Mouse (Mus musculus): Measurements from ENCODE around the gene Dnah12. TPM values are rescaled to one million over a fixed set of nuclear protein-coding genes. Genes with fewer than 3 reads are reported as not detected.

Gene Dnah12
- polyA plus RNA-seq, 1 experiment from 2014 or later = not detected

GRCm38 (mm10) chr14:26805500-26805899, 112.4 kb downstream of the Dnah12 start:
- Histone ChIP-seq H3K27me3 (ENCODE audit: control insufficient read depth, insufficient read depth, low read length) (no peaks in the 10 kb centered on the region), H3K4me2 (ENCODE audit: low read depth, low read length) (no peak overlapping the region), H3K4me3 (ENCODE audit: low read depth, low read length) (no peak overlapping the region), H3K9me3 (replicated peaks; ENCODE audit: control insufficient read depth, low read length) (no peaks in the 10 kb centered on the region), H3K9ac (replicated peaks; ENCODE audit: low read length) (no peak overlapping the region), H3K36me3 (replicated peaks; ENCODE audit: control insufficient read depth, insufficient read depth, low read depth, low read length) (no peaks in the 10 kb centered on the region), H3K4me1 (ENCODE audit: control insufficient read depth, insufficient read depth, low read length) (no peaks in the 10 kb centered on the region), H3K27ac (replicated peaks; ENCODE audit: low read depth, low read length) (no peak overlapping the region)
- ATAC-seq (replicated peaks; ENCODE audit: insufficient number of reproducible peaks, low FRiP score, low TSS enrichment, low read depth) = no peak
- DNase-seq (ENCODE audit: low spot score) = no peak
- WGBS = 86% methylated on average over 7 of the region's 7 CpGs

- ATAC-seq (replicated peaks; ENCODE audit: insufficient number of reproducible peaks, low FRiP score, low TSS enrichment, low read depth) = no peak
- DNase-seq (ENCODE audit: low spot score) = no peak
- H3K27ac ChIP-seq (replicated peaks; ENCODE audit: low read depth, low read length) = no peak overlapping the region
- H3K9me3 ChIP-seq (replicated peaks; ENCODE audit: control insufficient read depth, low read length) = no peaks in the 10 kb centered on the region
- H3K9ac ChIP-seq (replicated peaks; ENCODE audit: low read length) = no peak overlapping the region
- no peak overlapping the region for H3K4me2 ChIP-seq (ENCODE audit: low read depth, low read length)
- H3K36me3 ChIP-seq (replicated peaks; ENCODE audit: control insufficient read depth, insufficient read depth, low read depth, low read length) = no peaks in the 10 kb centered on the region
- no peaks in the 10 kb centered on the region for H3K4me1 ChIP-seq (ENCODE audit: control insufficient read depth, insufficient read depth, low read length)
- 88% methylated on average over 11 of the region's 11 CpGs for WGBS
- no peaks in the 10 kb centered on the region for H3K27me3 ChIP-seq (ENCODE audit: control insufficient read depth, insufficient read depth, low read length)
- H3K4me3 ChIP-seq (ENCODE audit: low read depth, low read length) = no peak overlapping the region
Measured at GRCm38 (mm10) chr14:26812734-26813133, 119.7 kb downstream of the Dnah12 start.

- DNase-seq (ENCODE audit: low spot score) (no peak), ATAC-seq (replicated peaks; ENCODE audit: insufficient number of reproducible peaks, low FRiP score, low TSS enrichment, low read depth) (no peak)
- H3K4me2 ChIP-seq (ENCODE audit: low read depth, low read length) = no peak overlapping the region
- no peak overlapping the region for H3K9ac ChIP-seq (replicated peaks; ENCODE audit: low read length)
- WGBS = 91% methylated on average over 2 of the region's 2 CpGs
- no peaks in the 10 kb centered on the region for H3K9me3 ChIP-seq (replicated peaks; ENCODE audit: control insufficient read depth, low read length)
- H3K27me3 ChIP-seq (ENCODE audit: control insufficient read depth, insufficient read depth, low read length) = no peaks in the 10 kb centered on the region
- H3K4me3 ChIP-seq (ENCODE audit: low read depth, low read length) = no peak overlapping the region
- no peak overlapping the region for H3K27ac ChIP-seq (replicated peaks; ENCODE audit: low read depth, low read length)
- no peaks in the 10 kb centered on the region for H3K36me3 ChIP-seq (replicated peaks; ENCODE audit: control insufficient read depth, insufficient read depth, low read depth, low read length)
- no peaks in the 10 kb centered on the region for H3K4me1 ChIP-seq (ENCODE audit: control insufficient read depth, insufficient read depth, low read length)
Measured at GRCm38 (mm10) chr14:26813871-26814270, 120.8 kb downstream of the Dnah12 start.

GRCm38 (mm10) chr14:26814908-26815307, 121.8 kb downstream of the Dnah12 start:
- Histone ChIP-seq H3K4me1 (ENCODE audit: control insufficient read depth, insufficient read depth, low read length) (no peaks in the 10 kb centered on the region), H3K27ac (replicated peaks; ENCODE audit: low read depth, low read length) (no peak overlapping the region), H3K36me3 (replicated peaks; ENCODE audit: control insufficient read depth, insufficient read depth, low read depth, low read length) (no peaks in the 10 kb centered on the region), H3K4me3 (ENCODE audit: low read depth, low read length) (no peak overlapping the region), H3K9ac (replicated peaks; ENCODE audit: low read length) (no peak overlapping the region), H3K4me2 (ENCODE audit: low read depth, low read length) (no peak overlapping the region), H3K27me3 (ENCODE audit: control insufficient read depth, insufficient read depth, low read length) (no peaks in the 10 kb centered on the region), H3K9me3 (replicated peaks; ENCODE audit: control insufficient read depth, low read length) (no peaks in the 10 kb centered on the region)
- ATAC-seq (replicated peaks; ENCODE audit: insufficient number of reproducible peaks, low FRiP score, low TSS enrichment, low read depth) (no peak), DNase-seq (ENCODE audit: low spot score) (peak; percentile 6)
- 54% methylated on average over 3 of the region's 3 CpGs for WGBS

GRCm38 (mm10) chr14:26816785-26817184, 123.7 kb downstream of the Dnah12 start:
- Histone ChIP-seq H3K4me1 (ENCODE audit: control insufficient read depth, insufficient read depth, low read length) (no peaks in the 10 kb centered on the region), H3K9ac (replicated peaks; ENCODE audit: low read length) (no peak overlapping the region), H3K27me3 (ENCODE audit: control insufficient read depth, insufficient read depth, low read length) (no peaks in the 10 kb centered on the region), H3K9me3 (replicated peaks; ENCODE audit: control insufficient read depth, low read length) (no peaks in the 10 kb centered on the region), H3K27ac (replicated peaks; ENCODE audit: low read depth, low read length) (no peak overlapping the region), H3K4me3 (ENCODE audit: low read depth, low read length) (no peak overlapping the region), H3K4me2 (ENCODE audit: low read depth, low read length) (no peak overlapping the region), H3K36me3 (replicated peaks; ENCODE audit: control insufficient read depth, insufficient read depth, low read depth, low read length) (no peaks in the 10 kb centered on the region)
- WGBS = 78% methylated on average over 4 of the region's 4 CpGs
- ATAC-seq (replicated peaks; ENCODE audit: insufficient number of reproducible peaks, low FRiP score, low TSS enrichment, low read depth) (no peak), DNase-seq (ENCODE audit: low spot score) (no peak)

- H3K4me2 ChIP-seq (ENCODE audit: low read depth, low read length) = no peak overlapping the region
- no peaks in the 10 kb centered on the region for H3K9me3 ChIP-seq (replicated peaks; ENCODE audit: control insufficient read depth, low read length)
- no peaks in the 10 kb centered on the region for H3K4me1 ChIP-seq (ENCODE audit: control insufficient read depth, insufficient read depth, low read length)
- H3K27ac ChIP-seq (replicated peaks; ENCODE audit: low read depth, low read length) = no peak overlapping the region
- WGBS = 86% methylated on average over 2 of the region's 2 CpGs
- no peaks in the 10 kb centered on the region for H3K36me3 ChIP-seq (replicated peaks; ENCODE audit: control insufficient read depth, insufficient read depth, low read depth, low read length)
- DNase-seq (ENCODE audit: low spot score) = no peak
- ATAC-seq (replicated peaks; ENCODE audit: insufficient number of reproducible peaks, low FRiP score, low TSS enrichment, low read depth) = no peak
- no peak overlapping the region for H3K4me3 ChIP-seq (ENCODE audit: low read depth, low read length)
- no peaks in the 10 kb centered on the region for H3K27me3 ChIP-seq (ENCODE audit: control insufficient read depth, insufficient read depth, low read length)
- no peak overlapping the region for H3K9ac ChIP-seq (replicated peaks; ENCODE audit: low read length)
Measured at GRCm38 (mm10) chr14:26826020-26826419, 132.9 kb downstream of the Dnah12 start.

GRCm38 (mm10) chr14:26853053-26853452, 160.0 kb downstream of the Dnah12 start:
- H3K27me3 ChIP-seq (ENCODE audit: control insufficient read depth, insufficient read depth, low read length) = no peaks in the 10 kb centered on the region
- ATAC-seq (replicated peaks; ENCODE audit: insufficient number of reproducible peaks, low FRiP score, low TSS enrichment, low read depth) = no peak
- DNase-seq (ENCODE audit: low spot score) = no peak
- no peaks in the 10 kb centered on the region for H3K36me3 ChIP-seq (replicated peaks; ENCODE audit: control insufficient read depth, insufficient read depth, low read depth, low read length)
- no peaks in the 10 kb centered on the region for H3K4me1 ChIP-seq (ENCODE audit: control insufficient read depth, insufficient read depth, low read length)
- H3K4me2 ChIP-seq (ENCODE audit: low read depth, low read length) = no peak overlapping the region
- WGBS = 78% methylated on average over 8 of the region's 8 CpGs
- no peaks in the 10 kb centered on the region for H3K9me3 ChIP-seq (replicated peaks; ENCODE audit: control insufficient read depth, low read length)
- no peak overlapping the region for H3K9ac ChIP-seq (replicated peaks; ENCODE audit: low read length)
- H3K4me3 ChIP-seq (ENCODE audit: low read depth, low read length) = no peak overlapping the region
- H3K27ac ChIP-seq (replicated peaks; ENCODE audit: low read depth, low read length) = no peak overlapping the region

GRCm38 (mm10) chr14:26854066-26854465, 161.0 kb downstream of the Dnah12 start:
- Histone ChIP-seq H3K9ac (replicated peaks; ENCODE audit: low read length) (no peak overlapping the region), H3K4me1 (ENCODE audit: control insufficient read depth, insufficient read depth, low read length) (no peaks in the 10 kb centered on the region), H3K4me2 (ENCODE audit: low read depth, low read length) (no peak overlapping the region), H3K27ac (replicated peaks; ENCODE audit: low read depth, low read length) (no peak overlapping the region), H3K4me3 (ENCODE audit: low read depth, low read length) (no peak overlapping the region), H3K36me3 (replicated peaks; ENCODE audit: control insufficient read depth, insufficient read depth, low read depth, low read length) (no peaks in the 10 kb centered on the region), H3K9me3 (replicated peaks; ENCODE audit: control insufficient read depth, low read length) (no peaks in the 10 kb centered on the region), H3K27me3 (ENCODE audit: control insufficient read depth, insufficient read depth, low read length) (no peaks in the 10 kb centered on the region)
- DNase-seq (ENCODE audit: low spot score) (no peak), ATAC-seq (replicated peaks; ENCODE audit: insufficient number of reproducible peaks, low FRiP score, low TSS enrichment, low read depth) (no peak)
- 73% methylated on average over 2 of the region's 2 CpGs for WGBS

All from embryonic facial prominence, embryonic 11.5 days (tissue).